Mouse (Mus musculus): ENCODE measurements around the gene Gadd45b.

The Gadd45b gene

GRCm38 (mm10) chr10:80956385-80956784 is 26.5 kb downstream of the Gadd45b start:
- peak; percentile 43 for DNase-seq (ENCODE audit: low spot score)

- DNase-seq (ENCODE audit: low spot score): no peak
Observed at GRCm38 (mm10) chr10:80956901-80957300, 27.0 kb downstream of the Gadd45b start.

- DNase-seq (ENCODE audit: low spot score): no peak
Observed at GRCm38 (mm10) chr10:80957791-80958190, 27.9 kb downstream of the Gadd45b start.

GRCm38 (mm10) chr10:80958979-80959637 is 29.2 kb downstream of the Gadd45b start:
- no peak for DNase-seq (ENCODE audit: low spot score)

GRCm38 (mm10) chr10:80960551-80961508 is 31.0 kb downstream of the Gadd45b start:
- no peak for DNase-seq (ENCODE audit: low spot score)

GRCm38 (mm10) chr10:80962051-80962472 is 32.2 kb downstream of the Gadd45b start:
- DNase-seq (ENCODE audit: low spot score): no peak

GRCm38 (mm10) chr10:80962585-80962984 is 32.7 kb downstream of the Gadd45b start:
- DNase-seq (ENCODE audit: low spot score): no peak

- DNase-seq (ENCODE audit: low spot score): no peak
Observed at GRCm38 (mm10) chr10:80963031-80963975, 33.4 kb downstream of the Gadd45b start.

GRCm38 (mm10) chr10:80966296-80966695 is 36.4 kb downstream of the Gadd45b start:
- no peak for DNase-seq (ENCODE audit: low spot score)

- no peak for DNase-seq (ENCODE audit: low spot score)
Observed at GRCm38 (mm10) chr10:80967101-80967656, 37.3 kb downstream of the Gadd45b start.

GRCm38 (mm10) chr10:80968106-80968505 is 38.2 kb downstream of the Gadd45b start:
- DNase-seq (ENCODE audit: low spot score): no peak

GRCm38 (mm10) chr10:80969298-80969697 is 39.4 kb downstream of the Gadd45b start:
- no peak for DNase-seq (ENCODE audit: low spot score)

GRCm38 (mm10) chr10:80970159-80970558 is 40.3 kb downstream of the Gadd45b start:
- DNase-seq (ENCODE audit: low spot score): no peak

GRCm38 (mm10) chr10:80971533-80971932 is 41.7 kb downstream of the Gadd45b start:
- DNase-seq (ENCODE audit: low spot score): no peak

- no peak for DNase-seq (ENCODE audit: low spot score)
Observed at GRCm38 (mm10) chr10:80972071-80972987, 42.5 kb downstream of the Gadd45b start.

GRCm38 (mm10) chr10:80973722-80974121 is 43.8 kb downstream of the Gadd45b start:
- no peak for DNase-seq (ENCODE audit: low spot score)

- DNase-seq (ENCODE audit: low spot score): no peak
Observed at GRCm38 (mm10) chr10:80975478-80975877, 45.6 kb downstream of the Gadd45b start.

- DNase-seq (ENCODE audit: low spot score): no peak
Observed at GRCm38 (mm10) chr10:80981564-80982112, 51.8 kb downstream of the Gadd45b start.

Measured in T-cell, adult 2 months (primary cell).